Mouse (Mus musculus): ENCODE data around the gene Sema4a.

DNA sequence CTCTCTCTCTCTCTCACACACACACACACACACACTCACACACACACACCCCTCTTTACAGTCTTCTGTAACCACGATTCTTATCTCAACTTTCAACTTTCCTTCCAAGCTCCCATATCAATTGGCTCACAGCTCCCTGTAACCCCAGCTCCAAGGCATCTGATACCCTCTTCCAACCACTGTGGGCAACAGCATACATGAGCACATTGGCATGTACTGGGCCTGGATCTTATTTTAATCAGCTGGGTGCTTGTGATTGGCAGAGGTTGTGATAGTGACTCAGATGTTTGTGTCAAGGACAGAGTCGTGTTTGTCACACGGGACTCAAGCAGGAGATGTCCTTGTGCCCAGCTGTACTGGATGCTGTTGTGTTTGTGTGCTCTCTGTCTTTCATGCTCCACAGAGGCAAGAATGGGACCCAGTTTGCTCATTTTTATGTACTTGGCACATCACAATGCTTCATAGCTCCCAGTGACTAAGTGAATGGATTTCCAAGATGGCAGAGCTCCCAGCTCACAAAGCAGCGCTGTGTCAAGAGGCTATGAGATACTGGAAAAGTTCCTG, 33.6 kb downstream of the Sema4a start:
- TF ChIP-seq CTCF (IDR thresholded peaks at IDR 0.05; ENCODE audit: extremely low read depth, insufficient read depth, insufficient read length, insufficient replicate concordance) (no peak), POLR2A (IDR thresholded peaks at IDR 0.05; ENCODE audit: low read depth, low read length) (no peak)
